Mouse (Mus musculus) intestine, embryonic 14.5 days (tissue): Measurements from ENCODE around the gene Rsph10b. TPM values are rescaled to one million over a fixed set of nuclear protein-coding genes. Genes with fewer than 3 reads are reported as not detected.

ENCODE experiments used
- ATAC-seq: fragments of 200-750 bp; cut with Nextera tagmentation; replicated peaks from 2 replicates; pipeline ENCODE4 v1.8.0; 2017; ENCODE audit warnings: low read depth, moderate number of reproducible peaks, moderate TSS enrichment, moderate library complexity; ENCODE audit not compliant: low FRiP score, low TSS enrichment
- DNase-seq: peaks from one replicate; pipeline ENCODE4 v3.0.0-alpha.2; 2018; ENCODE audit warnings: low spot score
- H3K27ac ChIP-seq: fragments of 300-500 bp; sonication (generic); 2 replicates; pipeline ENCODE4 v1.5.1; 2014; ENCODE audit warnings: low read depth, mild to moderate bottlenecking, control low read depth
- H3K27me3 ChIP-seq: fragments of 300-500 bp; sonication (generic); replicated peaks from 2 replicates; pipeline ENCODE4 v1.6.1; 2014; ENCODE audit warnings: low read length, control low read depth; ENCODE audit not compliant: control insufficient read depth, insufficient read depth
- H3K36me3 ChIP-seq: fragments of 300-500 bp; sonication (generic); 2 replicates; pipeline ENCODE4 v1.6.1; 2014; ENCODE audit warnings: low read length, control low read depth; ENCODE audit not compliant: control insufficient read depth, insufficient read depth
- H3K4me1 ChIP-seq: fragments of 300-500 bp; sonication (generic); replicated peaks from 2 replicates; pipeline ENCODE4 v1.6.1; 2014; ENCODE audit warnings: low read length, control low read depth, mixed read lengths; ENCODE audit not compliant: control insufficient read depth, insufficient read depth
- H3K4me2 ChIP-seq: fragments of 300-500 bp; sonication (generic); 2 replicates; pipeline ENCODE4 v1.6.1; 2014; ENCODE audit warnings: low read length
- H3K4me3 ChIP-seq: fragments of 300-500 bp; sonication (generic); 2 replicates; pipeline ENCODE4 v1.5.1; 2014; ENCODE audit warnings: low read depth, low read length, control low read depth, mixed read lengths
- H3K9ac ChIP-seq: fragments of 300-500 bp; sonication (generic); 2 replicates; pipeline ENCODE4 v1.6.1; 2014; ENCODE audit warnings: mild to moderate bottlenecking, low read length
- H3K9me3 ChIP-seq: fragments of 300-500 bp; sonication (generic); 2 replicates; pipeline ENCODE4 v1.6.1; 2016; ENCODE audit warnings: low read length, control low read depth; ENCODE audit not compliant: control insufficient read depth
- WGBS: fragments of 180-500 bp; shearing (Covaris S2); extraction: QIAGEN DNeasy Blood & Tissue Kit; methylation state at CpG from one replicate; pipeline ENCODE4 v1.1.7; 2014; 5-methylcytosine and 5-hydroxymethylcytosine counted together
- polyA plus RNA-seq: library from polyadenylated mRNA; unstranded; fragments of >200 nt; fragmentation: Nextera tagmentation; extraction: Ambion mirVana; gene quantifications from 2 replicates; pipeline ENCODE4 v1.2.1, GENCODE M21; 2014

Gene Rsph10b
- polyA plus RNA-seq = 0.85 and 1.2 TPM in 2 replicates

DNA sequence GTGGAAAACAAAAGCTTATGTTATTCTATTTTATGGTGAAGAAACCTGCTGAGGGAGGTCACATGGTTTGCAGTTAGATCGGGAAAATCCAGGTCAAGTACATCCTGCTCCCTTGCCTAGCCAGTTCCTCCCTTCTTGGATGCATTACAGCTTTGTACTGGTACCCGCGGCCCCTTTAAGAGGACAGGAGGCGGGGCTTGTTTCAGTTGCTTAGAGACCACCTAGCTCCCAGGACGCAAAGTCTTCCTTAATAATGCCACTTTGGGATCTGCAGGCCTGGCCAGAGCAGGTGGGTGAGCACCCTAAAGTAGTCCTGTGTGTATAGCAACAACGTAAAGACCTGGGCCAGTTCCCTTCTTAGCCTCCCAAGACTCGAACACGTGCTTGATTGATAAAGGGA is at the start of gene Rsph10b:
Gene Rsph10b, plus strand, starts transcription at position 205 of the 400 bp plus-strand sequence.
- no peak within 1 kb of the TSS for H3K4me2 ChIP-seq
- 13% methylated on average over 8 of the region's 8 CpGs for WGBS
- no peak for DNase-seq

DNA sequence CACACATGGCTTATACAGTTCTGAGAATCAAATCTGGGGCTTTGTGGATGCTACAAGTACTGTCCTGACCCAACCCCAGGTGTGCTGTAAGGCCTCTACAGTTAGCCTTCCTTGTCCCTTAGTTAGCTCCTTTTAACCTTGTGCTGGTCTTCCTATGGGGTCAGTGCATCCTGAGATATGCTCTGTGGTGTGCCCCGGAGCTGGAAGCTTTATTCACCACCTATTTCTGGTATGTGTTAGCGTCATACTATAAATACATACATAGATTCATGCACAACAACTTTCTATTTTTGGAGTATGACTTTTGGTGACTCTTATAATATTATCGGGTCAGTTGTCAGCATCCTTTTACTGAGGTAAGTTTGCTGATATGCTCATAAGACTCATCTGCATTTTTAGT is 47.6 kb upstream of the Rsph10b start:
- DNase-seq = no peak
- no peak overlapping the region for H3K4me3 ChIP-seq
- H3K36me3 ChIP-seq = peaks cover 97% of the 10 kb centered on the region
- no peak for ATAC-seq
- no peak overlapping the region for H3K27ac ChIP-seq
- 0 out of 2 replicates have a peak, but pooled peaks cover 4% of the 10 kb centered on the region for H3K9me3 ChIP-seq
- H3K27me3 ChIP-seq = no peaks in the 10 kb centered on the region
- no peaks in the 10 kb centered on the region for H3K4me1 ChIP-seq
- no peak overlapping the region for H3K4me2 ChIP-seq
- no peak overlapping the region for H3K9ac ChIP-seq
- 96% methylated on average over 3 of the region's 3 CpGs for WGBS

More for the DNA sequence above, at the start of gene Rsph10b:
- no peak within 1 kb of the TSS for H3K4me3 ChIP-seq
- ATAC-seq = no peak
- no peak within 1 kb of the TSS for H3K9ac ChIP-seq
- H3K27ac ChIP-seq = no peak within 1 kb of the TSS
- H3K27me3 ChIP-seq = no peaks in the 10 kb centered on the region
- H3K9me3 ChIP-seq = no peaks in the 10 kb centered on the region
- no peaks in the 10 kb centered on the region for H3K4me1 ChIP-seq
- H3K36me3 ChIP-seq = peaks cover 38% of the 10 kb centered on the region

DNA sequence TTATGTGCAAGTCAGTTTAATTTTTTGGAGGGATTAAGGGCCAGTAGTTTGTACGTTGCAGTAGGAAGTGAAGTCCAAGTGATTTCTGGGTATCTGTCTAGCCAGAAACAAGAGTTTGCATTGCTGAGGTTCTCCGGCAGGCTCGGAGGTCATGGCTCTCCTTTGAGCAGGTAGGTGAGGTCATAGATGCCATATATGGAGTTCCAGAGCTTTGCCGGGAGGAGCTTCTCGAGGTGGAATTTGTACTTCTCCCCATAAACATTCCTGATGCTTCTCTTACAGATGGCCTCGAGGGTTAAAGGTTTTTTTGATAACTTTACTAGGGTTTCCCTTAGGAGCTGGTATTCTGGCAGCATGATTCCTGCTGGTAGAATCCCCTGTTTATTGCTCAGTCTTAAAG is 42.1 kb upstream of the Rsph10b start:
- Histone ChIP-seq H3K4me3 (no peak overlapping the region), H3K36me3 (peaks cover 66% of the 10 kb centered on the region), H3K27me3 (no peaks in the 10 kb centered on the region), H3K9me3 (0 out of 2 replicates have a peak, but pooled peaks cover 3% of the 10 kb centered on the region), H3K4me2 (no peak overlapping the region), H3K9ac (no peak overlapping the region), H3K27ac (no peak overlapping the region), H3K4me1 (no peaks in the 10 kb centered on the region)
- DNase-seq (no peak), ATAC-seq (no peak; the same call in 1 of the 2 replicates)
- 47% methylated on average over 6 of the region's 6 CpGs for WGBS

DNA sequence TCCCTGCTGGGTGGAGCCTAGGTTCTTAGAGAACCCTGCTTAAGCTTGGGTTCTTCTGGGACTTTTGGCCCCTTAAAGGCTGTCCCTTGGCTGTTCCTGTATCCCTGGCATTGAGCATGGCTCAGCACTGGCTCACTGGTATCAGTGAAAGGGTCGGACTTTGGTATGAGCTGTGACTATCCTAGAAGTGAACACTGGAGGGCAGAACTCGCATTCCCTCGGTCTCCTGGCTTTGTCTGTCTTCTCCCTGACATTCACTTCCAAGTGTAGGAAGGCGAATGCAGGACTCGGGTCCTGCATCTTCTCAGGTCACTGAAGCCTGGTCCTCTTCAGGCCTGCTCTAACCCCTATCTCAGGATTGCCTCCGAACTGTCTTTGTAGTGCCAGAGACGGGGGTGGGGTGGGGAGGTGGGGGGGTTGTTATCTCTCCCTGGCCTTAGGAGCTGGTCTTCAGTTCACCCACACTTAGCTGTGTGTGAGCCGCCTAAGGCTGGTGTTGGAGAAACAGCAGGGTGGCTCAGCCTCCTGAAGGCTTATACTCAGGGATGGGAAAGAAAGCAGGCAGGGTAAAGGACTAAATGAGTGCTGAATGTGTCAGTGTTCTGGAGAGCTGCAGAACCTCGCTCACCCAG is 40.5 kb upstream of the Rsph10b start:
- no peak overlapping the region for H3K9ac ChIP-seq
- no peaks in the 10 kb centered on the region for H3K4me1 ChIP-seq
- no peak for DNase-seq
- H3K9me3 ChIP-seq = no peaks in the 10 kb centered on the region
- 71% methylated on average over 9 of the region's 9 CpGs for WGBS
- peaks cover 60% of the 10 kb centered on the region for H3K36me3 ChIP-seq
- no peak for ATAC-seq
- H3K4me2 ChIP-seq = no peak overlapping the region
- H3K4me3 ChIP-seq = no peak overlapping the region
- H3K27ac ChIP-seq = no peak overlapping the region
- no peaks in the 10 kb centered on the region for H3K27me3 ChIP-seq

DNA sequence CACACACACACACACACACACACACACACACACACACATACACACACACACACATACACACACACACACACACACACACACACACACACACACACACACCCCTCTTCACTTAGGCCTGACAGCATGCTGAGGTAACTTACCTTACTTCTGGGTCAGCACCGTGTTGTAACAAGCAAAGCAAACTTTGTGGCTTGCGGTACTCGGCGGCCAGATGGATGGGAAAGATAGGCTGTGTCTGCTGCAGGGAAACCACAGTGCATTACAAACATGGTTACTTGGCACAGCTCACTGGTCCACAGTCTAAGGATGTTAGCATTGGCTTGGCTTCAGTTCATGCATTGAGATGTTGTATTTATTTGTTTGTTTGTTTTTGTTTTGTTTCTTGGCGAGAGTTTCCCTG is 39.4 kb upstream of the Rsph10b start:
- no peak overlapping the region for H3K9ac ChIP-seq
- no peaks in the 10 kb centered on the region for H3K9me3 ChIP-seq
- H3K4me1 ChIP-seq = no peaks in the 10 kb centered on the region
- 79% methylated on average over 5 of the region's 5 CpGs for WGBS
- no peaks in the 10 kb centered on the region for H3K27me3 ChIP-seq
- H3K4me3 ChIP-seq = no peak overlapping the region
- ATAC-seq (no peak), DNase-seq (no peak)
- H3K4me2 ChIP-seq = no peak overlapping the region
- no peak overlapping the region for H3K27ac ChIP-seq
- peaks cover 60% of the 10 kb centered on the region for H3K36me3 ChIP-seq

DNA sequence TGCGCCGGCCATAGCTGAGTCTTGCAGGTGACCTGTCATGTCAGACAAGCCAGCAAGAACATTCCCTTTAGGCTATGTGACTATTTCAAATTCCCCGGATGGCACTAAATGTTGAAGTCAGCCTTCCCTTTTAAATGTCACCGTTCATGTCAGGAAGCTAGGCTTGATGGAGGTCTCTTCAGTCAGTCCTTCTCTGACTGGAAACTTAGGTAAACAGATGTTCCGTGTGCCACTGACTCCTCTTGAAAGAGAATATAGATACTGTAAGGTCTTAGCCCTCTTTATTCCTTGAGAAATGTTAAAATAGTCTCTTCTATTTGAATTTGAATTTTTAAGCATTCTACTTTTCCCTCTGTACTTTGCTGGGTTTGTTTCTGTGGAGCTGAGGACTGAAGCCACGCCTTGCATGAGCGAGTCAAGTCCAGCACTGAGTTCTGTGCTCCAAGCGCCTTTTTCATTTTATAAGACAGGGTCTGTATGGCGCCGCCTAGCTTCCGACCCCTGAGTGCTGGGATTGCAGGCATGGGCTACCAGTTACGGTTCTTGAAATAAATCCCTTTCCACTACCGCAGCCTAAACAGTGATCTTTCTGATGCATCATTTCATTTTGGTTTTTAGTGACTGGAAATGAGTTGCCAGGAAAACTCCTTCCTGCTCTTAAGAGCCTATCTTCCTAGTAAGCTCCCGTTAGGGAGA is 35.1 kb upstream of the Rsph10b start, which contains the start of gene Ankrd61:
Gene Ankrd61, minus strand, starts transcription at position 51 of the 696 bp plus-strand sequence.
- no peak within 1 kb of the TSS for H3K9ac ChIP-seq
- DNase-seq = no peak
- no peak within 1 kb of the TSS for H3K4me3 ChIP-seq
- 87% methylated on average over 14 of the region's 14 CpGs for WGBS
- H3K27ac ChIP-seq = no peak within 1 kb of the TSS
- no peaks in the 10 kb centered on the region for H3K4me1 ChIP-seq
- H3K27me3 ChIP-seq = no peaks in the 10 kb centered on the region
- no peaks in the 10 kb centered on the region for H3K9me3 ChIP-seq
- H3K4me2 ChIP-seq = no peak within 1 kb of the TSS
- ATAC-seq = no peak
- H3K36me3 ChIP-seq = peaks cover 70% of the 10 kb centered on the region

DNA sequence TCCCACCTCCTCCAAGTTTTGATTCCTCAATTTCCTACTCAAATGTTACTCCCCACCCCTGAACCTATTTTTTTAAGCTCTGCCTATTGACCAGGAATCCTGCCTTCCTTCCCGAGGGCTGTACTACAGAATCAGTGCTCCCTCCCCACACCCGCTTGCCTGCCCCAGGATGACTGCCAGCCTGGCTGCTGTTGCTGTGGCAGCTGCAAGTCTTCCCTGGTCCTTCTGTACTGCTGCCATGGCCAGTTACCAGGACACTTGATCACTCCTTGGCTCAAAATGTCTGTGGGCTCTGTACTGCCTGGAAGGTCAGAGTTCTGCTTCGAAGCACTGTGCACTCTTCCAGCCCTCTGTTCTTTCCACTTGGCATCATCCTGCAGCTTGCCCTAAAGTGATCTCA is 30.7 kb upstream of the Rsph10b start:
- H3K27me3 ChIP-seq = no peaks in the 10 kb centered on the region
- H3K36me3 ChIP-seq = peaks cover 91% of the 10 kb centered on the region
- no peak overlapping the region for H3K27ac ChIP-seq
- H3K9ac ChIP-seq = no peak overlapping the region
- no peak overlapping the region for H3K4me3 ChIP-seq
- ATAC-seq (no peak), DNase-seq (no peak)
- 85% methylated on average over 3 of the region's 3 CpGs for WGBS
- H3K4me1 ChIP-seq = no peaks in the 10 kb centered on the region
- H3K9me3 ChIP-seq = no peaks in the 10 kb centered on the region
- H3K4me2 ChIP-seq = no peak overlapping the region

DNA sequence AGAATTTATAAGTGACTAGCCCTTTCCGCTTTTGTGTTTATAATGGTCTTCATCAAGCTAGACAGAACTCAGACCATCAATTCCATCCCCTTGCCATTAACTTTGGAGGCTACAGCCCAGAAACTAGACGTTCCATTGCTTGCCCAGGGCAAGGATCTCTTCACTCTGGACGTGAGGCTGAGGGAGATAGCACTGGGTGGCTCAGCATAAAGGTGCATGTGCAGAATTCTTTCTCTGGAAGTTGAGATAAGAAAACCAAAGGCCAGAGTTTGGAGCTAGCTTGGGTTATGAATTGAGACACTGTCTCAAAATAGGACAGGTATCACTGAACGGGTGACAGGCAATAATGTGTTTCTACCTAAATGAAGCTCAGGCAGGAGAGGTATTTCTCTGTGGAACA is 29.0 kb upstream of the Rsph10b start:
- H3K4me1 ChIP-seq = peaks cover 7% of the 10 kb centered on the region; the same call in 1 of the 2 replicates
- H3K4me2 ChIP-seq = no peak overlapping the region
- H3K9ac ChIP-seq = no peak overlapping the region
- 86% methylated on average over 4 of the region's 4 CpGs for WGBS
- DNase-seq (no peak), ATAC-seq (no peak)
- H3K27me3 ChIP-seq = no peaks in the 10 kb centered on the region
- H3K4me3 ChIP-seq = no peak overlapping the region
- H3K9me3 ChIP-seq = no peaks in the 10 kb centered on the region
- peaks cover 82% of the 10 kb centered on the region for H3K36me3 ChIP-seq
- H3K27ac ChIP-seq = no peak overlapping the region
